Comparison of ENCODE assay signal across 8 mouse cellular contexts in genomic region chr2:4492485-4493481, GRCm38 (mm10).
DNase-seq lines count a peak whose midpoint lies in the region; ATAC-seq and TF ChIP-seq lines count a peak whose summit lies in the region.

No protein-coding gene starts in this region.

- WGBS in bone marrow, adult 2 months, result 25% methylated on average over 20 of the region's 20 CpGs
- WGBS in forebrain, embryonic 10.5 days, result 59% methylated on average over 20 of the region's 20 CpGs
- 38% methylated on average over 20 of the region's 20 CpGs for WGBS in heart, embryonic 14.5 days
- 24% methylated on average over 20 of the region's 20 CpGs for WGBS in liver, embryonic 12.5 days (ENCODE audit: insufficient replicate concordance)

- peak overlapping the region; percentile 10; the same call in 1 of the 2 replicates for H3K4me2 ChIP-seq in heart, embryonic 14.5 days (ENCODE audit: low read length)
- peak overlapping the region; percentile 41 for H3K4me2 ChIP-seq in liver, embryonic 12.5 days

- ATAC-seq in heart, embryonic 14.5 days (ENCODE audit: insufficient number of reproducible peaks, insufficient read depth, low FRiP score, low read depth), result peak; percentile 54; the same call in 1 of the 2 replicates
- ATAC-seq in liver, embryonic 12.5 days, result peak; percentile 43; the same call in 1 of the 2 replicates

- DNase-seq in B cell, adult 2 months, result peak; percentile 50 to 52
- peak; percentile 76 for DNase-seq in forebrain, embryonic 10.5 days (ENCODE audit: extremely low spot score, low spot score)
- DNase-seq in kidney, postnatal 10 days, result peak; percentile 87
- DNase-seq in natural killer cell, adult 2 months (ENCODE audit: low spot score in 2 of 2), result peak; percentile 18 to 30
- peak; percentile 79 for DNase-seq in testis, postnatal 10 days (ENCODE audit: low spot score)

- H3K27ac ChIP-seq in bone marrow, adult 2 months (ENCODE audit: control insufficient read depth, insufficient read depth, low read depth, low read length, poor library complexity), result no peak overlapping the region
- peak overlapping the region; percentile 76 for H3K27ac ChIP-seq in forebrain, embryonic 10.5 days
- H3K27ac ChIP-seq in heart, embryonic 14.5 days (replicated peaks in 1 of 2; ENCODE audit: control insufficient read depth in 1 of 2, insufficient read depth in 1 of 2, low read depth in 2 of 2, low read length in 2 of 2), result peak overlapping the region; percentile 7 to 37
- no peak overlapping the region for H3K27ac ChIP-seq in liver, embryonic 12.5 days

- H3K9ac ChIP-seq in heart, embryonic 14.5 days (ENCODE audit: low read length), result no peak overlapping the region
- H3K9ac ChIP-seq in liver, embryonic 12.5 days, result no peak overlapping the region

- no peaks in the 10 kb centered on the region for H3K27me3 ChIP-seq in forebrain, embryonic 10.5 days (ENCODE audit: poor library complexity, severe bottlenecking)
- no peaks in the 10 kb centered on the region for H3K27me3 ChIP-seq in heart, embryonic 14.5 days (ENCODE audit: control insufficient read depth, insufficient read depth, low read length)
- no peaks in the 10 kb centered on the region for H3K27me3 ChIP-seq in liver, embryonic 12.5 days (replicated peaks)

- no peak for TF ChIP-seq POLR2A in bone marrow, adult 2 months (IDR thresholded peaks at IDR 0.05; ENCODE audit: borderline replicate concordance, control insufficient read depth, low read depth, low read length)

- H3K4me3 ChIP-seq in bone marrow, adult 2 months (replicated peaks; ENCODE audit: control insufficient read depth, low read depth, low read length), result peak overlapping the region; percentile 36
- H3K4me3 ChIP-seq in forebrain, embryonic 10.5 days, result no peak overlapping the region
- no peak overlapping the region for H3K4me3 ChIP-seq in heart, embryonic 14.5 days (ENCODE audit: control insufficient read depth in 1 of 2, insufficient read depth in 1 of 2, low read depth in 1 of 2, low read length in 2 of 2)
- no peak overlapping the region for H3K4me3 ChIP-seq in liver, embryonic 12.5 days

- no peaks in the 10 kb centered on the region for H3K9me3 ChIP-seq in forebrain, embryonic 10.5 days
- no peaks in the 10 kb centered on the region for H3K9me3 ChIP-seq in heart, embryonic 14.5 days (ENCODE audit: control insufficient read depth, low read length)
- no peaks in the 10 kb centered on the region for H3K9me3 ChIP-seq in liver, embryonic 12.5 days (replicated peaks)

- no peaks in the 10 kb centered on the region for H3K4me1 ChIP-seq in bone marrow, adult 2 months (ENCODE audit: control insufficient read depth, insufficient read depth, low read length)
- peaks cover 29% of the 10 kb centered on the region for H3K4me1 ChIP-seq in forebrain, embryonic 10.5 days
- peaks cover 29 to 34% of the 10 kb centered on the region in 2 experiments for H3K4me1 ChIP-seq in heart, embryonic 14.5 days (ENCODE audit: control insufficient read depth in 2 of 2, insufficient read depth in 2 of 2, low read length in 2 of 2)
- H3K4me1 ChIP-seq in liver, embryonic 12.5 days, result peaks cover 32% of the 10 kb centered on the region

- H3K36me3 ChIP-seq in forebrain, embryonic 10.5 days (replicated peaks), result peaks cover 36% of the 10 kb centered on the region
- peaks cover 6% of the 10 kb centered on the region; the same call in 1 of the 2 replicates for H3K36me3 ChIP-seq in heart, embryonic 14.5 days (ENCODE audit: control insufficient read depth, insufficient read depth, low read length)
- H3K36me3 ChIP-seq in liver, embryonic 12.5 days, result no peaks in the 10 kb centered on the region

- TF ChIP-seq CTCF in bone marrow, adult 2 months (IDR thresholded peaks at IDR 0.05; ENCODE audit: control insufficient read depth, insufficient read depth, low read length), result peak; percentile 56

Comparison
In these comparisons a context has a peak if more than half of its experiments do, and no peak if none do; other contexts are left out.
1. DNase-seq: peak in every context shown above with its lines; median percentile 87 in kidney, postnatal 10 days; 79 in testis, postnatal 10 days; 76 in forebrain, embryonic 10.5 days; 51 in B cell, adult 2 months; 24 in natural killer cell, adult 2 months.
2. H3K27ac ChIP-seq: peak in forebrain, embryonic 10.5 days (single experiment) and heart, embryonic 14.5 days (2 of 2); none in bone marrow, adult 2 months (single experiment) and liver, embryonic 12.5 days (single experiment).